Mouse (Mus musculus): ENCODE data around the gene Fat3. TPM values are rescaled to one million over a fixed set of nuclear protein-coding genes. Genes with fewer than 3 reads are reported as not detected.

The Fat3 gene
- polyA plus RNA-seq, 1 experiment from 2014 or later = 6.5 TPM

DNA sequence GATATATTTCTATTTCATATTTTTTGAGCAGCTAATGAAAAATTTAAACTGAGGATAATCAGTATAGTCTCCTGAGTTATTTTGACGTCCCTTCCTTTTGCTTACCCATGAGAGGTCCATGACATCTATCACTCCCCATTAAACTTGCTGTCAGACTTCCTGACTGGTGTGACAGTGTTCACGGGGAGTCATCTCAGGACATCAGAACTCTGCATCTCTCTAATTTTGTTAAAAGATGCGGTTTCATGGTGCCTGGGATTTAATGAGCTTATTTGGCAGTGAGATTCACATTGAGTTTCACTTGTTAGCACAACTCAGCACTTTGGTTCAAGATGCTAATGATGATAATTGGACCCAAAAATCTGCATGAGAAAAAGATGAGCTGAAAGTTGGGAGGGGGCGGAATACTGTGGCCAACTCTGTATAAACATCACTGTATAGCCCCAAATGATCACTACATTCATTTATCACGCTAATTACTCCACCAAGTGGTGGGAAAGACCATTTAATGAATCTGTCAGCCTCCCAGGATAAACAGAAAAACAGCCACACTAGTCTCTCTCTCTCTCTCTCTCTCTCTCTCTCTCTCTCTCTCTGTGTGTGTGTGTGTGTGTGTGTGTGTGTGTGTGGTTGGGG, 545.8 kb downstream of the Fat3 start:
- Histone ChIP-seq H3K4me3 (no peak overlapping the region), H3K27ac (no peak overlapping the region), H3K27me3 (ENCODE audit: insufficient read depth, poor library complexity, severe bottlenecking) (no peaks in the 10 kb centered on the region), H3K36me3 (peaks cover 20% of the 10 kb centered on the region), H3K4me1 (replicated peaks) (peaks cover 7% of the 10 kb centered on the region; the same call in 1 of the 2 replicates), H3K9me3 (no peaks in the 10 kb centered on the region)
- no peak for DNase-seq (ENCODE audit: low spot score)
- 81% methylated on average over 5 of the region's 5 CpGs for WGBS

- Histone ChIP-seq H3K9me3 (no peaks in the 10 kb centered on the region), H3K36me3 (peaks cover 11% of the 10 kb centered on the region), H3K27me3 (ENCODE audit: insufficient read depth, poor library complexity, severe bottlenecking) (no peaks in the 10 kb centered on the region), H3K4me1 (replicated peaks) (peaks cover 7% of the 10 kb centered on the region; the same call in 1 of the 2 replicates), H3K27ac (no peak overlapping the region), H3K4me3 (no peak overlapping the region)
- WGBS = 80% methylated on average over 1 of the region's 1 CpGs
- DNase-seq (ENCODE audit: low spot score) = no peak
These were observed 546.8 kb downstream of the Fat3 start for GRCm38 (mm10) chr9:15954338-15954704.

DNA sequence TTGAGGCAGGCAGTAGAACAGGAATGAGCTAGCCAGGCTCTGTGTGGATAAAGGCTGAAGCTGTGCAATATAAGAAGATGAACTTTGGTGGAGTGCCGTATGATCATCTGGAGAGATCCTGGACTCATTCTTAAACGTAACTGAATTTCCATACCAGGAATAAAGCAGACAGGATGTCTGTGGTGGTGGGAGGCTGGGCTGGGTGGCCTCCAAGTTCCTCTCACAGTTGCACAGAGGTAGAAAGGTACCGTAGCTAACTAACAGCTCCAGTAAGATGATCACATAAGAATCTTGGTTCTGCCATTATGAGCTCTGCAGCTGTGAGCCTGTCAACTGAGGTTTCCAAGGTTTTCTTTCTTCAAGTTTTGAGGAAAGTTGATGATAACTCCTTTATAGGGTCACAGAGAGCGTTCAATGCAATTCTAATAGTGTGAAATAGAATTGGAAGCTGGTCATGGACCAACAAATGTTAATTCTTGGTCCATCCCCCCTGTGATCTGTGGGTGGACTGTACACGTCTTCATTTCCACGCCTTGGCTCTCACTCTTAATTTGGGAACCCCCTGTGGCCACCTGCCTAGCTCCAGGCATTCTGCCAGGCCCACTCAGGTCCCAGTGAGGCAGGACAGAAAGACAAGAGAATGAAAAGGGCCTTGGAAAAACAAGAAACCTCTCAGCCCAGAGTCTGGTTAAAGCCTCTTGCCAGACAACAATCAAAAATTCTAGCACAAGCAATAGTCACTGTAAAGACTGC, 547.3 kb downstream of the Fat3 start:
- 84% methylated on average over 6 of the region's 6 CpGs for WGBS

GRCm38 (mm10) chr9:15948086-15948485, 553.0 kb downstream of the Fat3 start:
- WGBS = 85% methylated on average over 4 of the region's 4 CpGs
- H3K4me1 ChIP-seq (replicated peaks) = 0 out of 2 replicates have a peak, but pooled peaks cover under 1% of the 10 kb centered on the region
- DNase-seq (ENCODE audit: low spot score) = no peak
- H3K9me3 ChIP-seq = no peaks in the 10 kb centered on the region
- no peaks in the 10 kb centered on the region for H3K27me3 ChIP-seq (ENCODE audit: insufficient read depth, poor library complexity, severe bottlenecking)
- no peak overlapping the region for H3K27ac ChIP-seq
- H3K4me3 ChIP-seq = no peak overlapping the region
- 0 out of 2 replicates have a peak, but pooled peaks cover 5% of the 10 kb centered on the region for H3K36me3 ChIP-seq

More for the DNA sequence above, 547.3 kb downstream of the Fat3 start:
- no peak for DNase-seq (ENCODE audit: low spot score)
- H3K4me1 ChIP-seq (replicated peaks) = peaks cover 5% of the 10 kb centered on the region; the same call in 1 of the 2 replicates
- no peaks in the 10 kb centered on the region for H3K27me3 ChIP-seq (ENCODE audit: insufficient read depth, poor library complexity, severe bottlenecking)
- H3K4me3 ChIP-seq = no peak overlapping the region
- peaks cover 6% of the 10 kb centered on the region; the same call in 1 of the 2 replicates for H3K36me3 ChIP-seq
- H3K27ac ChIP-seq = no peak overlapping the region
- no peaks in the 10 kb centered on the region for H3K9me3 ChIP-seq

DNA sequence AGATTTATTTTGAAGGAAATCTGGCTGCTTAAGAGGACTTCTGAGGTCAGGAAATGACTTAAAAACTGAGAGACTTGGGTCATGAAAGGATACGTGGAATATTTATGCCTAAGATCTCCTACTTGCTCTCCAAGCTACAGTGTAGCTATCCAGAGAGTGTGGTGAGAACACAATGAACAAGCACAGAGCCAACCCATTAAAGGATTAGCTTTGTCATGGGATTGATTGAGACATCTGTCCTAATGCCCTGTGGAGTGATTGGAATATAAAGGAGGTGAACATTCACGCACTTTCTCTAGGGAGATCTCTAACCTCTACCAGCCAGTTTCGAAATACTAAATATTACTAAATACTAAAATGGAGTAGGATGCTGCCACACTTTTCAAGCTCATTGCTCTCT, 556.9 kb downstream of the Fat3 start:
- no peak overlapping the region for H3K27ac ChIP-seq
- WGBS = 67% methylated on average over 3 of the region's 3 CpGs
- H3K4me1 ChIP-seq (replicated peaks) = 0 out of 2 replicates have a peak, but pooled peaks cover 4% of the 10 kb centered on the region
- H3K9me3 ChIP-seq = no peaks in the 10 kb centered on the region
- H3K36me3 ChIP-seq = 0 out of 2 replicates have a peak, but pooled peaks cover 5% of the 10 kb centered on the region
- DNase-seq (ENCODE audit: low spot score) = no peak
- no peaks in the 10 kb centered on the region for H3K27me3 ChIP-seq (ENCODE audit: insufficient read depth, poor library complexity, severe bottlenecking)
- H3K4me3 ChIP-seq = no peak overlapping the region

DNA sequence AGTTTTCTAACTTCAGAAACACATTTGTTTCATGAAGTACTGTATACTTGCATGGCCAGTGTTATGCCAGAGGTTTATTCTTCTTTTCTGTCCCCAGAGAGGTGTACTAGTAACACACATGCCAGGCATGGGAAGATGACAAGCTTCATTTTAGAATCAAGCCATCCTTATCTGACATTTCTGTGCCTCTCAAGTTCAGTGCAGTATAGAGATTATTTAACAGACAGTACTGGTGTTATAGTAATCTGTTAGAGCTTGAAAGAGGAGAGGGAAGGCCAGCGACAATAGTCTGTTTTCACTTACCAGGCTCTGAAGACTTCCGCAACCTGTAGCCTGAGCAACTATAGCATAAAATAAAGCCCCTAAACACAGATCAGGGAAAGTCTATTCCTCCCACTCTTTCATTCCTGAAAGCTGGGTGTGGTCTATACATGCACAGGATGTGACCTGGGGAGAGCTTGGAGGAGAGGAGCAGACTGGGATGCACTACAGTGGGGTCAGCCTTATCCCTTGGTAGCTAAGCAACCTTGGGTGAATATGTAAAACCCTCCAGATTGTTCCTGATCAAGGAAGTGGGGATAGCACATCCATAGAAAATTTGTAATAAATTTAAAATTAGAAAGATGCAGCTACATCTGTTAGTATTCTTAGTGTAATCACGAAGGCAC, 557.5 kb downstream of the Fat3 start:
- no peak for DNase-seq (ENCODE audit: low spot score)
- Histone ChIP-seq H3K27ac (no peak overlapping the region), H3K9me3 (no peaks in the 10 kb centered on the region), H3K4me1 (replicated peaks) (0 out of 2 replicates have a peak, but pooled peaks cover 4% of the 10 kb centered on the region), H3K4me3 (no peak overlapping the region), H3K36me3 (0 out of 2 replicates have a peak, but pooled peaks cover 5% of the 10 kb centered on the region), H3K27me3 (ENCODE audit: insufficient read depth, poor library complexity, severe bottlenecking) (no peaks in the 10 kb centered on the region)
- 84% methylated on average over 3 of the region's 3 CpGs for WGBS

GRCm38 (mm10) chr9:15941818-15942217, 559.3 kb downstream of the Fat3 start:
- peaks cover 15% of the 10 kb centered on the region for H3K36me3 ChIP-seq
- no peak overlapping the region for H3K27ac ChIP-seq
- H3K4me1 ChIP-seq (replicated peaks) = 0 out of 2 replicates have a peak, but pooled peaks cover 4% of the 10 kb centered on the region
- DNase-seq (ENCODE audit: low spot score) = no peak
- H3K27me3 ChIP-seq (ENCODE audit: insufficient read depth, poor library complexity, severe bottlenecking) = no peaks in the 10 kb centered on the region
- 87% methylated on average over 2 of the region's 2 CpGs for WGBS
- H3K4me3 ChIP-seq = no peak overlapping the region
- H3K9me3 ChIP-seq = no peaks in the 10 kb centered on the region

- H3K36me3 ChIP-seq = peaks cover 16% of the 10 kb centered on the region
- no peaks in the 10 kb centered on the region for H3K9me3 ChIP-seq
- H3K4me1 ChIP-seq (replicated peaks) = 0 out of 2 replicates have a peak, but pooled peaks cover 4% of the 10 kb centered on the region
- no peak for DNase-seq (ENCODE audit: low spot score)
- no peaks in the 10 kb centered on the region for H3K27me3 ChIP-seq (ENCODE audit: insufficient read depth, poor library complexity, severe bottlenecking)
- WGBS = 91% methylated on average over 7 of the region's 7 CpGs
- no peak overlapping the region for H3K27ac ChIP-seq
- H3K4me3 ChIP-seq = no peak overlapping the region
These were observed 560.0 kb downstream of the Fat3 start for GRCm38 (mm10) chr9:15940933-15941673.

- no peaks in the 10 kb centered on the region for H3K9me3 ChIP-seq
- peaks cover 22% of the 10 kb centered on the region for H3K36me3 ChIP-seq
- no peaks in the 10 kb centered on the region for H3K27me3 ChIP-seq (ENCODE audit: insufficient read depth, poor library complexity, severe bottlenecking)
- H3K4me3 ChIP-seq = no peak overlapping the region
- 0 out of 2 replicates have a peak, but pooled peaks cover 4% of the 10 kb centered on the region for H3K4me1 ChIP-seq (replicated peaks)
- no peak overlapping the region for H3K27ac ChIP-seq
- peak; percentile 36 for DNase-seq (ENCODE audit: low spot score)
- 53% methylated on average over 2 of the region's 2 CpGs for WGBS
These were observed 561.5 kb downstream of the Fat3 start for GRCm38 (mm10) chr9:15939594-15939993.

DNA sequence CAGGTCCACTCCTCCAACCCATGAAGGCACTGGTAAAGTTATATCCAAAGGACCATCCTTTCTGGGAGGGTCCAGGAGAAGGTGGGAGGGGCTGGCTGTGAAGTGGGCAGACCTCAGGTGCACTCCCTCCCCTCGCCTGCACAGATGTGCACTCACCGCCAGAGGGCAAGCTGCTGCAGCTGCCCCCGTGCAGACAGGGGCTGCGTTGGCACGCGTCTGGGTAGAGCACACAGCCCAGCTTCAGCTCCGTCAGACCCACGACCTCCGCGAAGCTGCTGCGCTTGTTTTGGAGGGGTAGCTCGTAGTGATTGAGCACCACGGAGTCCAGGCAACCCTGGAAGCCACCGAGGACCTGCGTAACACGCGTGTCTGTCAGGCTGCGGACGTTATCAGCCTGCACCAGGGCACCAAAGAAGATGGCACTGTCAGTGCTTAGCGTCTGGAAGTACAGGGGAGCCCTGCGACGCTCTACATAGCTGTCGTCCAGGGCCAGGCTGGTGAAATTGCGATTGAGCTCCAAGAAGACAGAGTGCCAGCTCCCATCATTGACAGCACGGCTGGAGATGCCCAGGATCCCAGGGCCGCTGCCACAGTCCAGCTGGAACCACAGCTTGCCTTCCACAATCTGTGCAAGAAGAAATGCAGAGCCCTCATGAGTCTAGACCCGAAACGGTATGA, 563.1 kb downstream of the Fat3 start:
- Histone ChIP-seq H3K27me3 (ENCODE audit: insufficient read depth, poor library complexity, severe bottlenecking) (no peaks in the 10 kb centered on the region), H3K4me1 (replicated peaks) (0 out of 2 replicates have a peak, but pooled peaks cover 3% of the 10 kb centered on the region), H3K36me3 (peaks cover 22% of the 10 kb centered on the region), H3K4me3 (no peak overlapping the region), H3K9me3 (no peaks in the 10 kb centered on the region), H3K27ac (no peak overlapping the region)
- DNase-seq (ENCODE audit: low spot score) = no peak
- 75% methylated on average over 28 of the region's 28 CpGs for WGBS

GRCm38 (mm10) chr9:15930928-15931443, 570.1 kb downstream of the Fat3 start:
- 90% methylated on average over 5 of the region's 5 CpGs for WGBS
- H3K9me3 ChIP-seq = no peaks in the 10 kb centered on the region
- H3K27me3 ChIP-seq (ENCODE audit: insufficient read depth, poor library complexity, severe bottlenecking) = no peaks in the 10 kb centered on the region
- no peak overlapping the region for H3K4me3 ChIP-seq
- peaks cover 5% of the 10 kb centered on the region for H3K36me3 ChIP-seq
- H3K4me1 ChIP-seq (replicated peaks) = no peaks in the 10 kb centered on the region
- no peak overlapping the region for H3K27ac ChIP-seq
- no peak for DNase-seq (ENCODE audit: low spot score)

DNA sequence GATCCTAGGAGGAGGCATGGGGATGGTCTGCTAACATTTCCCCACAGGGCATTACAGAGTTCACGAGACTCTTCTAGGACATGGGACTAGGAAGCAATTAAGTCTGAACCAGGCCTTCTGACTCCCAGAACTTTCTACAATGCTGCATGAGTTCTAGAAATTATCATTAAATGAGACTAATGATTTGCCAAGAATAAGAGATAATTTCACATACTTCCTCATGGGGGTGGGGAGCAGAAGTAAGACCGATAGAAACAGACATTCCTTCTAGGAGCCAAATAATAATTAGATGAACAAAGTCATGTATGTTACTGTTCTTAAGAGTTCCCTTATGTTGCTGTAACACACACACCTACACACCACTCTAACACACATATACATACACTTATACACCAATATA, 572.8 kb downstream of the Fat3 start:
- Histone ChIP-seq H3K4me3 (no peak overlapping the region), H3K27ac (no peak overlapping the region), H3K36me3 (no peaks in the 10 kb centered on the region), H3K9me3 (no peaks in the 10 kb centered on the region), H3K4me1 (replicated peaks) (no peaks in the 10 kb centered on the region), H3K27me3 (ENCODE audit: insufficient read depth, poor library complexity, severe bottlenecking) (no peaks in the 10 kb centered on the region)
- 87% methylated on average over 2 of the region's 2 CpGs for WGBS
- DNase-seq (ENCODE audit: low spot score) = no peak

Data from hindbrain, embryonic 10.5 days (tissue).